Mouse (Mus musculus): ENCODE results near the gene Hspa8.

DNA sequence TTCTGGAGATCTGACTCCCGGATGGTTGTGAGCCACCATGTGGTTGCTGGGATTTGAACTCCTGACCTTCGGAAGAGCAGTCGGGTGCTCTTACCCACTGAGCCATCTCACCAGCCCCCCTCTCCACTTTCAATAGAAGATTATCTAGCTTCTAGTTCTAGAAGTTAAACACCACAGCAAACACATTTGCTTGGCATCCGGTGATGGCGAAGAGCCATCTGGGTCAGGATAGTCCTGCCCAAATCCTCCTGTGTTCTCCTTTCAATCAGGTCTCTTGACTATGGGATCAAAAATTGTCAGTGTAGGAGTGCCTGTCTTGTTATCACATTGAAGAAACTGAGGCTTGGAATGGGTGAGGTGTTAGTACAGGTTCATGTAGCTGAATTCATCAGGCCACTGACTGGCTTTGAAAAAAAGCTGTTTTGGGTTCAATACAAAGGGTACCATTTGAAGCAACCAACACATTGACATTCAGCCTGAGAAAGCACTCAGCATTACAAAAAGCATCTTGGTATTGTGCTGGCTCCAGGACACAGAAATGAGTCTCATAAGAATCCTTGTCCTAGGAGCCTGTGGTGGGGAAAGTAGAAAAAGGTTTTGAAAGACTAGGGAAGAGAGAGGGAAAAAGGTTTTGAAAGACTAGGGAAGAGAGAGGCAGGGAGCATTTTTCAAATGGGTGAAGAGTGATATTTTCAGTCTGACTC is 16.7 kb downstream of the Hspa8 start:
- no peak for TF ChIP-seq POLR2A (IDR thresholded peaks at IDR 0.05; ENCODE audit: control insufficient read depth, extremely low read depth, insufficient read depth, low read length, poor library complexity)
- TF ChIP-seq CTCF (IDR thresholded peaks at IDR 0.05; ENCODE audit: borderline replicate concordance, control insufficient read depth, extremely low read depth, insufficient read depth, low read length, poor library complexity) = no peak
